Mouse (Mus musculus) left cerebral cortex, adult 11 months (tissue): ENCODE results near the gene Csta1.
"Not testable (repeated sequence)": the region's sequence is repeated elsewhere in the genome, so short reads cannot be mapped to it uniquely, and the experiment has no call there.

Experiments used
- DNase-seq: peaks from one replicate; pipeline ENCODE4 v3.0.0; 2022; ENCODE audit warnings: low spot score

The Csta1 gene

DNA sequence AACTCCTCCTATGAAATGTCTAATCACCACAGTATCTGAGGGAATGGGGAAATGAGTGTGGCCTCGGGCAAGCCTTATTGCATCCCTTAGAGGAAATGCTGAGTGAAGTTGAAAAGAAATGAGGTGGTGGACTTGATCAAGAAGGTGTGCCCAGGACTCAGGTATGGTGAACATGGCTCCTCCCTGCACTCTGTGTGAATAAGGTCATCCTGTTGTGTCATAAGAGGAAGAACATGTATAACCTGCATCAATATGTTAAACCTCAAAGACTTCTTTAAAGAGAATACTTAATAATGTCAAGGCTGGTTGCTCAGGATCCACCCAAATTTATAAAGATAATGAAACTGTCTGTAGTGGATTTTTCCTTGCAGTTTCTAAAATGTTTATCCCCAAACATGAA, at the start of gene Csta1:
Gene Csta1 (minus strand): TSS at position 101 of the 400 bp plus-strand sequence.
- no peak for DNase-seq

DNA sequence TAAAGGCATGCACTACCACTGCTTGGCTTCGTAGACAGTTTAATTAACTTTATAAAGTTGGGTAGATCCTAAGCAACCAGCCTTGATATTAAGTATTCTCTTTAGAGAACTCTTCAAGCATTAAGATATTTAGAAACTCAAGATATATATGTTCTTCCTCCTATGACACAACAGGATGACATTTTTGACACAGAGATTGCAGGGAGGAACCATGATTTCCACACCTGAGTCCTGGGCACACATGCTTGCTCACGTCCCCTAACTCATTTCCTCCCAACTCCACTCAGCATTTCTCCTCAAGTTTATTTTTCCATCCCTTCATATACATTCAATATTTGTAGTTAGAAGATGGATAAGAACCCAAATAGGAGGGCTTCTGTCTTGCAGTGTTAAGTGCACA, 48.9 kb upstream of the Csta1 start:
- DNase-seq, result no peak

- DNase-seq, result no peak
Observed at GRCm38 (mm10) chr16:36176108-36176507, 45.1 kb upstream of the Csta1 start.

DNA sequence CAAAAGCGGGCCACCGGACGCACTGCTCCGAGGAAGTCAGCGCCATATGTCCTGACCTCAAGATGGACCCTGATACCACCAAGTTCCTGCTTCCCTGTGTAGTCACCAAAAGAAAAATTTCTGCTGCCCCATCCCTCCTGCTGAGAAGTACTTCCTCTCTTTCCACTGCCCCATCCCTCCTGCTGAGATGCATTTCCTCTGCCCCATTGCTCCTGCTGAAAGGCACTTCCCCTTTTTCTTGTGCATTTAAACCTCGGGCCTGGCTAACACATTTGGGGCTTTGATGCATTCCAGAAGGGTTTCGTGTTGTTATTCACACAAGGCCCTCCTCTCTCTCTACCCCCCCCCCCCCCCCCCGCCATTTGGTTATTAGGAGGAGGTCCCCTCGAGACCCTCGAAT, 36.8 kb upstream of the Csta1 start:
- not testable (repeated sequence) for DNase-seq

DNA sequence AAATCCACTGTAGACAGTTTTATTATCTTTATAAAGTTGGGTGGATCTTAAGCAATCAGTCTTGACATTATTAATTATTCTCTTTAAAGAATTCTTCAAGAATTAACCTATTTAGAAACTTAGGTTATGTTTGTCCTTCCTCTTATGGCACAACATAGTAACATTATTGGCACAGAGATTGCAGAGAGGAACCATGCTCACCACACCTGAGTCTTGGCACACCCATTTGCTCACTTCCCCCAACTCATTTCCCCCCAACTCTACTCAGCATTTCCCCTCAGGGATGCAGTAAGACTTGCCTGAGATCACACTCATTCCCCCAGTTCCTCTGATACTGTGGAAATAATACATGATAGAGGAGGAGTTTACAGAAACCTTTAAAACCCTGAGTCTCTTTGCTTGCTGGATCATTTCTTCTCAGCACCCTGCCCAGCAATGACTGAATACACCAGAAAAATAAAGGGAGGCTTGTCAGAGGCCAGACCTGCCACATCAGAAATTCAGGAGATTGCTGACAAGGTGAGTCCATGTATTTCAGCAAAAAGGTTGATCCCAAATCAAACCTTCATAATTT, 25.4 kb upstream of the Csta1 start, which contains the start of gene Stfa2l1:
Gene Stfa2l1 (plus strand): TSS at position 410 of the 574 bp plus-strand sequence.
- DNase-seq, result no peak

GRCm38 (mm10) chr16:36138201-36138600, 7.2 kb upstream of the Csta1 start:
- no peak for DNase-seq

DNA sequence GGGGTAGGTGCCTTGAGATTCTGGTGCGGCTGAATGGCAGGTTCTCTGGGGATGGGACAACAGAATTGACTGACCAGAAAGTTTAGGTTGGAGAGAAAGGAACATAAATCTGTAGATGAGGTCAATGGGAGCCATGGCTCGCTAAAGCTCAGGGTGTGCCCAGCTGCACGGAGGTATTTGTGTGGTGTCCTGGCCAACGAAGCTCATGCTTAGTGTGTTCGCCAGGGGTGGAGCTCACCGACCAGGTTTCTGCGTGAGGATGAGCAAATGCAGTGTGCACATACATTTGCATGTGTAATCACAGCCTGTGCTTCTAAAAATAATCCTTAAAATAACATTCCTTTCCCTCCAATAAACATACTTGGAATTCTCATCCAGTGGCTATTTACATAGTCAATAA, 2.9 kb downstream of the Csta1 start:
- DNase-seq, result no peak

- DNase-seq, result not testable (repeated sequence)
Observed at GRCm38 (mm10) chr16:36115751-36116150, 15.3 kb downstream of the Csta1 start.

DNA sequence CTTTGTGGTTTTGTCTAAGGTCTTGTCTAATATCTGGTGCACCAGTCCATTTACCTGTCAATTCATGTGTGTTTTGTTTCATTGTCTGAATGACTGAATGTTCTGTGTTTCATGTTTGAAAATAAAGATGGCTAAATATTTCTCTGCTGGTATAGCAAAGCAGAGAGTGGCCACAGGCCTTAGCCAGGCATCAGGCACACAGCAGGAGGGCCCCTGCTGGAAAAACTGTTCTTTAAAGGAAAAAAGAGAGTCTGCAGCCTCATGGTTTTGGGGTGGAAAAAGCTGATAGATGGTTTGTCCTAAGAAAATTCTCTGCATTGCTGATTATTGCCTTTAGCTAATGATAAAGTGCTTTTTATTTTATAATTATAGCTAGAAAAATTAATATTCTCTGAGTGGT, 19.6 kb downstream of the Csta1 start:
- not testable (repeated sequence) for DNase-seq

- no peak for DNase-seq
Observed at GRCm38 (mm10) chr16:36102211-36102610, 28.8 kb downstream of the Csta1 start.

- DNase-seq, result no peak
Observed at GRCm38 (mm10) chr16:36101526-36101925, 29.5 kb downstream of the Csta1 start.

GRCm38 (mm10) chr16:36097813-36098499, 33.1 kb downstream of the Csta1 start:
- DNase-seq, result not testable (repeated sequence)

GRCm38 (mm10) chr16:36094079-36094478, 37.0 kb downstream of the Csta1 start:
- no peak for DNase-seq

GRCm38 (mm10) chr16:36090785-36091509, 40.1 kb downstream of the Csta1 start:
- DNase-seq, result no peak

DNA sequence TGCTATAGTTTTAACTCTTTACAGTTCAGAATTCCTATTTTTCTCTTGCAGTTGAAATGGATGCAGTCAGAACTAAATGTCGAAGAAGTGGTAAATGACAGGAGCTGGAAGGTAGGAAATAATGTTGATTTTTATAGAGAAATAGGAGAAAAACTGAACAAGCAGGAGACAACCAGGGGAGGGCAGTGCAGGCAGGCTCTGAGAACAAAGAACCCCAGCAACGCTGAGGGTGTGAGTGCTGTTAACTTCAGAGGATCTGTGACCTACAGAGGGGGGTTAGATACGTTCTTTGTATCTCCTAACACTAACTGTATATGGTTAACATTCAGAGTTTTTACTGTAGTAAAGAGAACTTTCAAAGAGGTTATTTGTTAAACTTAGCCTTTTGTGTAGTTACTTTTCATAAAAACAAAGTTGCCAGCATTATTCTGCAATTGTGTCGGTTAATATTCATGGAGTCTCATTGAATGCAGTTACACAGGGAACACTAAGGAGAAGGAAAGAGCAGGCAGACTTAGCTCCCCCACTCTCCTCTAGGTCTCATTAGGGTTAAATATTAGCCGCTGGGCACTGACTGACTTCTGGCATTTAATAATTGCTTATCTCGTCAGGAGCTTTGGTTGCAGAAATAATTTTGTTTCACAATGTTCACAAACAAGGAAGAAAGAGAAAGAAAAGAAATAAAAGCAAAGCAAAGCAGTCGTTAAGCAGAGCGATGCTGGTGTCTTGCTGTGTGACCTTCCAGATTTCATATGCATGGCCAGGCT, 41.0 kb downstream of the Csta1 start:
- DNase-seq, result no peak

GRCm38 (mm10) chr16:36089065-36089464, 42.0 kb downstream of the Csta1 start:
- DNase-seq, result no peak

- no peak for DNase-seq
Observed at GRCm38 (mm10) chr16:36087846-36088245, 43.2 kb downstream of the Csta1 start.

DNA sequence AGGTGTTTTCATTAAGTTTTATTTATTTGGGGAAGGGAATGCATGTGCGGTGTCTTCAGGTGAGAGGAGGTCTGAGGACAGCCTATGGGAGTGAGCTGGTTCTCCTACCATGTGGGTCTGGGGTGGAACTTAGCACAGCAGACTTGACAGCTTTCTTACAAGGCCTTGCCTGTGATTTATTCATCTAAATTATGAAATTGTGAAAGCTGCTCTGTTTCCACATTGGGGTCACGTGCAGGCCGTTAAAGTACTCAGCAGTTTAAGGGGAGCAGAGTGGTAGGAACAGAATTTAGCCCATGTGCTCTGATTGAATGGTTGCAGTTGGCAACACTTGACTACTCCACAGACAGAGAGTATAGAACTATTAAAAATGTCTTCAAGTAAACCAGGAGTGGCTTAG, 51.1 kb downstream of the Csta1 start:
- no peak for DNase-seq

GRCm38 (mm10) chr16:36074772-36075171, 56.3 kb downstream of the Csta1 start:
- no peak for DNase-seq

- DNase-seq, result no peak
Observed at GRCm38 (mm10) chr16:36072410-36073011, 58.5 kb downstream of the Csta1 start.

GRCm38 (mm10) chr16:36071450-36072379, 59.3 kb downstream of the Csta1 start, which contains the start of the genes Fam162a and Ccdc58:
Gene Fam162a, minus strand, starts transcription at chr16:36071594.
Gene Ccdc58, plus strand, starts transcription at chr16:36071685.
- peak; percentile 88 for DNase-seq
